Mouse (Mus musculus) spleen, adult 18-20 months (tissue): ENCODE measurements around the gene Gls.
A peak's percentile ranks its signal among the peaks of the same experiment; 100 is the strongest.

Experiments used
- DNase-seq, 2 experiments: peaks; one replicate each; pipeline ENCODE4 v3.0.0; 2022; ENCODE audit warnings: mixed read lengths in 2 of 2

Gene Gls

GRCm38 (mm10) chr1:52119691-52120090 is 113.3 kb downstream of the Gls start:
- no peak for DNase-seq

GRCm38 (mm10) chr1:52118860-52119591 is 114.0 kb downstream of the Gls start, which contains the start of gene Stat1:
TSS of gene Stat1 (plus strand) at chr1:52119440.
- peak; percentile 81 to 82 for DNase-seq

DNA sequence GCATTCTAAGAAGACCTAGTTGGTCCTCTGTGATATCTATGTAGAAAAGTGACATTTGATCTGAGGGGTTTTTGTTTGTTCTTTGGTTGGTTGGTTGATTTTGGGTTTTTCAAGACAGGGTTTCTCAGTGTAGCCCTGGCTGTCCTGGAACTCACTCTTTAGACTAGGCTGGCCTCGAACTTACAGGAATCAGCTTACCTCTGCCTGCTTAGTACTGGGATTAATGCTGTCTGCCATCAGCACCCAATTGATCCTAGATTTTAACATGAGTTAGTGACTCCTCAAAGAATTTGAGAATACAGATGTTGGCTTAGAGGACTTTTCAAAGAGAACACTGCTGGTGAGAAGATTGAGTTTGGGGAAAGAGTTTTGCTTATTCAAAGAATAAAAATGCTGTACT is 115.3 kb downstream of the Gls start:
- DNase-seq: no peak

DNA sequence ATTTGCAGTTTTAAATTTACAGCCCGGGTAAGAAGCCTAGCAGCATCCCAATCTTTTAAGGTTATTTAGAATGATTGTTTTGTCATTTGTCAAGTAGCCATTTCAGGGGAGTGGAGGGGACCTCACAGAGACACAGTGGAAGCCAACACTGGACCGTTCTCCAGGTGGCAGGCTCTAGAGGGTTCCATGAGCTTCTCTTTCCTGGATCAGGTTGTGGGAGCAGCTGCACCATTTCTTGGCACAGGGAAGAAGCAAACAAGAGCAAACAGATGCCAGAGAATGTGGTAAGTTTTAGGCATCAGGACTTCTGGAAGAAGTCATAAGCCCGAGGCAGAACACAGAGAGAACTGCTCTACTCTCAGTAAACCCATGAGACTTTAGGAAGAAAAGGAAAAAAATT is 116.6 kb downstream of the Gls start:
- DNase-seq: no peak

DNA sequence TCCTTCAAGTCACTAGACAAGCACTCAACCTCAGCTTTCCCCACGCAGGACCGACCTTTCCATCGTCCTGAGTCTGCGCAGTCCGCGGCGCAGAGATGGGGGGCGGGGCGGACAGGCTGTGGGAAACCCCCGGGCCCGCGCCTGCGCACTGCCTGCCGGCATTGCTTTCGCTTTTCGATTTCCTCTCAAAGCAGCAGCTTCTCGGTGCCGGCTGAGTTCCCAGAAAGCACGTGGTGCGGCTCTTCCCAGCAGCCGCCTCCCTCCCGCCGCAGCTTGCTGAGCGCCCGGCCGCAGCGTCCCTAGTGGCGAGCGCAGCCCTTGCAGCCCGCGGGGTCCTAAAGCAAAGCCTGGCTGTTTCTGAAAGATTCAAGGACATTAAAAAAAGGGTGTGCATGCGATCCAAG is 119.4 kb downstream of the Gls start:
- DNase-seq: peak; percentile 98
